21 mouse cellular contexts compared by ENCODE assay signal in genomic region chr14:20004777-20005289, GRCm38 (mm10). TPM values are rescaled to one million over a fixed set of nuclear protein-coding genes. Genes with fewer than 3 reads are reported as not detected.
A peak's percentile ranks its signal among the peaks of the same experiment; 100 is the strongest.
DNase-seq lines count a peak whose midpoint lies in the region; ATAC-seq and TF ChIP-seq lines count a peak whose summit lies in the region.
"Had no signal": no experiment of that assay in that cellular context is flagged by ENCODE, and none has a peak within 500 bp of the region (broad histone marks: within the 10 kb centered on the region; RNA-seq: fewer than 3 reads in every experiment).

No protein-coding gene starts in this region.

- no peak overlapping the region for H3K4me2 ChIP-seq in lung, embryonic 14.5 days
- H3K4me2 ChIP-seq: forebrain, embryonic 12.5 days; heart, embryonic 15.5 days; limb, embryonic 13.5 days; liver, embryonic 13.5 days had no signal

- no peaks in the 10 kb centered on the region for H3K27me3 ChIP-seq in lung, embryonic 14.5 days (ENCODE audit: insufficient read depth, low read length)
- H3K27me3 ChIP-seq in MEL (ENCODE audit: control insufficient read depth in 1 of 2, insufficient read depth in 2 of 2, low read length in 2 of 2): no peaks in the 10 kb centered on the region
- H3K27me3 ChIP-seq in small intestine, adult 2 months (ENCODE audit: control insufficient read depth, insufficient read depth, low read length): no peaks in the 10 kb centered on the region
- H3K27me3 ChIP-seq: forebrain, embryonic 12.5 days; heart, embryonic 15.5 days; limb, embryonic 13.5 days; liver, embryonic 13.5 days had no signal

- no peaks in the 10 kb centered on the region for H3K79me2 ChIP-seq in MEL (ENCODE audit: control insufficient read depth, insufficient read depth, low read length, poor library complexity)

- no peak for TF ChIP-seq POLR2A in MEL (IDR thresholded peaks at IDR 0.05; ENCODE audit: control insufficient read depth in 1 of 2, insufficient read depth in 1 of 2, low read depth in 1 of 2, low read length in 2 of 2, poor library complexity in 1 of 2)
- no peak for TF ChIP-seq POLR2A in small intestine, adult 2 months (IDR thresholded peaks at IDR 0.05; ENCODE audit: low read depth, low read length)

- no peak overlapping the region for H3K27ac ChIP-seq in lung, embryonic 14.5 days (ENCODE audit: low read depth)
- no peak overlapping the region for H3K27ac ChIP-seq in MEL (ENCODE audit: control insufficient read depth, low read depth, low read length)
- no peak overlapping the region for H3K27ac ChIP-seq in small intestine, adult 2 months (ENCODE audit: insufficient read depth, low read depth, low read length)
- H3K27ac ChIP-seq: forebrain, embryonic 12.5 days; heart, embryonic 15.5 days; hindbrain, embryonic 10.5 days; limb, embryonic 13.5 days; liver, embryonic 13.5 days had no signal

- DNase-seq in CD4-positive, CD25-positive, alpha-beta regulatory T cell, adult 2 months (ENCODE audit: low read depth, low spot score): peak; percentile 15
- DNase-seq in lung, embryonic 14.5 days: no peak
- no peak for DNase-seq in lung, postnatal 25 days (ENCODE audit: low spot score)
- DNase-seq in MEL (ENCODE audit: low read depth, low spot score): peak; percentile 29
- DNase-seq in right cerebral cortex, postnatal 36 days (ENCODE audit: low spot score in 2 of 2): no peak
- DNase-seq in gastrocnemius, postnatal 14 days: no peak
- DNase-seq: cerebellum, adult 9-10 months; gastrocnemius, postnatal 10 days; kidney, postnatal 36 days; layer of hippocampus, adult 9-11 months; liver, embryonic 13.5 days; right cerebral cortex, adult 18-20 months; thymus, postnatal 36 days had no signal

- H3K9me3 ChIP-seq in lung, embryonic 14.5 days (ENCODE audit: low read depth, low read length): no peaks in the 10 kb centered on the region
- no peaks in the 10 kb centered on the region for H3K9me3 ChIP-seq in MEL (replicated peaks; ENCODE audit: insufficient read depth, low read length)
- H3K9me3 ChIP-seq: heart, embryonic 15.5 days; limb, embryonic 13.5 days; liver, embryonic 13.5 days had no signal

- TF ChIP-seq EP300 in MEL (IDR thresholded peaks at IDR 0.05; ENCODE audit: low read depth in 1 of 2, low read length in 2 of 2): no peak

- intact Hi-C loops in gastrocnemius, postnatal 14 days (cut with DNase I; ENCODE audit: low total_unique reads): no loop called here

- H3K9ac ChIP-seq in lung, embryonic 14.5 days: no peak overlapping the region
- no peak overlapping the region for H3K9ac ChIP-seq in MEL (ENCODE audit: control insufficient read depth, low read depth, low read length, poor library complexity, severe bottlenecking)
- H3K9ac ChIP-seq: forebrain, embryonic 12.5 days; heart, embryonic 15.5 days; limb, embryonic 13.5 days; liver, embryonic 13.5 days had no signal

- no peaks in the 10 kb centered on the region for H3K4me1 ChIP-seq in lung, embryonic 14.5 days (ENCODE audit: insufficient read depth)
- no peaks in the 10 kb centered on the region for H3K4me1 ChIP-seq in MEL (ENCODE audit: control insufficient read depth in 1 of 2, insufficient read depth in 2 of 2, low read length in 2 of 2)
- H3K4me1 ChIP-seq in small intestine, adult 2 months (ENCODE audit: control insufficient read depth, insufficient read depth, insufficient read length, low read length): no peaks in the 10 kb centered on the region
- H3K4me1 ChIP-seq: forebrain, embryonic 12.5 days; limb, embryonic 13.5 days; liver, embryonic 13.5 days had no signal

- no peaks in the 10 kb centered on the region for H3K36me3 ChIP-seq in lung, embryonic 14.5 days (ENCODE audit: insufficient read depth)
- H3K36me3 ChIP-seq in MEL (ENCODE audit: control insufficient read depth in 1 of 2, insufficient read depth in 2 of 2, low read length in 2 of 2): no peaks in the 10 kb centered on the region
- no peaks in the 10 kb centered on the region for H3K36me3 ChIP-seq in small intestine, adult 2 months (ENCODE audit: control insufficient read depth, insufficient read depth, low read length)
- H3K36me3 ChIP-seq: forebrain, embryonic 12.5 days; heart, embryonic 15.5 days; hindbrain, embryonic 10.5 days; limb, embryonic 13.5 days; liver, embryonic 13.5 days had no signal

- no peak overlapping the region for H3K4me3 ChIP-seq in lung, embryonic 14.5 days (ENCODE audit: low read depth, low read length)
- no peak overlapping the region for H3K4me3 ChIP-seq in MEL (ENCODE audit: control insufficient read depth in 1 of 2, insufficient read depth in 1 of 2, low read depth in 2 of 2, low read length in 2 of 2)
- no peak overlapping the region for H3K4me3 ChIP-seq in small intestine, adult 2 months (ENCODE audit: low read depth, low read length)
- H3K4me3 ChIP-seq: forebrain, embryonic 12.5 days; heart, embryonic 15.5 days; hindbrain, embryonic 10.5 days; limb, embryonic 13.5 days; liver, embryonic 13.5 days; megakaryocyte, embryonic 14.5 days had no signal

- no peak for ATAC-seq in CD4-positive, CD25-positive, alpha-beta regulatory T cell, adult 4 months
- no peak for ATAC-seq in lung, embryonic 14.5 days (ENCODE audit: insufficient read depth)
- ATAC-seq: inflammation-experienced regulatory T-cells, adult 6 months had no signal

- TF ChIP-seq CTCF in lung, embryonic 14.5 days (IDR thresholded peaks at IDR 0.05; ENCODE audit: low read depth): 0 out of 2 replicates have a peak, but pooled peaks have one; percentile 6
- peak; percentile 21 to 54 (median 24); a peak in 4 of 6 replicates for TF ChIP-seq CTCF in MEL (IDR thresholded peaks at IDR 0.05 in 2 of 3, conservative IDR thresholded peaks at IDR 0.05 in 1 of 3; ENCODE audit: control insufficient read depth in 1 of 3, insufficient read depth in 1 of 3, low read depth in 2 of 3, low read length in 3 of 3, poor library complexity in 1 of 3, severe bottlenecking in 1 of 3)
- peak; percentile 15; the same call in 1 of the 2 replicates for TF ChIP-seq CTCF in small intestine, adult 2 months (IDR thresholded peaks at IDR 0.05; ENCODE audit: extremely low read depth, insufficient read length, insufficient replicate concordance, low read depth, low read length)

- peak; percentile 28 for TF ChIP-seq RAD21 in MEL (IDR thresholded peaks at IDR 0.05; ENCODE audit: low read depth, low read length)

TF ChIP-seq in MEL, 35 proteins besides CTCF, POLR2A, EP300 and RAD21:
- no peak for TF ChIP-seq MAFK (IDR thresholded peaks at IDR 0.05; ENCODE audit: borderline replicate concordance, low read depth, low read length)
- TF ChIP-seq ZC3H11A (IDR thresholded peaks at IDR 0.05; ENCODE audit: low read depth, low read length): peak; percentile 22; the same call in 1 of the 2 replicates
- TF ChIP-seq SMC3 (IDR thresholded peaks at IDR 0.05; ENCODE audit: low read depth, low read length): peak; percentile 46
- no peak for TF ChIP-seq NELFE (IDR thresholded peaks at IDR 0.05; ENCODE audit: low read depth, low read length)

RNA-seq across cellular contexts. Expression of gene Gng2, which starts 27.4 kb away (rescaled TPM):
- polyA plus RNA-seq in CD4-positive, CD25-positive, alpha-beta regulatory T cell, adult 4 months (2017; shearing (Covaris generic)): 10 to 100 TPM; 39.1 to 54.2 TPM
- 89.0 and 95.7 TPM in 2 replicates for polyA plus RNA-seq in lung, embryonic 14.5 days (2014; fragmentation: Nextera tagmentation; extraction: Ambion mirVana)
- 3.3 and 8.9 TPM in 2 replicates for total RNA-seq in MEL (2012; rRNA removed)
- polyA plus RNA-seq in MEL (2012; ENCODE audit: insufficient read depth in 1 of 2, insufficient read length in 2 of 2, low read depth in 1 of 2, low replicate concordance in 2 of 2, missing spikeins in 1 of 2): 10 to 100 TPM in 1 of 2 experiments, not detected in 1; 17.2 TPM
- polyA plus RNA-seq in small intestine, adult 2 months (2012; rRNA removed): 8.3 and 9.9 TPM in 2 replicates
- 10 to 100 TPM in 1 of 2 experiments, 1 to 10 TPM in 1; 9.7 to 14.2 TPM for total RNA-seq in gastrocnemius, postnatal 14 days (2021)

Comparison
In these comparisons a context has a peak if more than half of its experiments do, and no peak if none do; other contexts are left out.
1. DNase-seq: peak in CD4-positive, CD25-positive, alpha-beta regulatory T cell, adult 2 months (single experiment) and MEL (single experiment); none in lung, embryonic 14.5 days (single experiment), lung, postnatal 25 days (single experiment), right cerebral cortex, postnatal 36 days (0 of 2) and gastrocnemius, postnatal 14 days (single experiment).
2. Peak in every context shown above with its lines, with median percentiles within 50 percentile points of each other: CTCF ChIP-seq.